Mouse (Mus musculus) midbrain, postnatal 0 days (tissue): Measurements from ENCODE around the gene Taf6l. TPM values are rescaled to one million over a fixed set of nuclear protein-coding genes. Genes with fewer than 3 reads are reported as not detected.
"Not testable (repeated sequence)": the region's sequence is repeated elsewhere in the genome, so short reads cannot be mapped to it uniquely, and the experiment has no call there.

Experiments used
- ATAC-seq: fragments of 200-750 bp; cut with Nextera tagmentation; 2 replicates; pipeline ENCODE4 v1.8.0; 2017; ENCODE audit warnings: moderate number of reproducible peaks, mild to moderate bottlenecking, moderate TSS enrichment, moderate library complexity; ENCODE audit not compliant: low FRiP score
- DNase-seq: peaks from one replicate; pipeline ENCODE4 v3.0.0-alpha.2; 2015; ENCODE audit warnings: low spot score
- H3K27ac ChIP-seq: fragments of 300-500 bp; sonication (generic); 2 replicates; pipeline ENCODE4 v1.5.1; 2014; ENCODE audit warnings: low read depth, mild to moderate bottlenecking, low read length, mixed read lengths
- H3K27me3 ChIP-seq: fragments of 300-500 bp; sonication (generic); 2 replicates; pipeline ENCODE4 v1.6.1; 2014; ENCODE audit warnings: low read length, control low read depth, mixed read lengths; ENCODE audit not compliant: insufficient read depth
- H3K36me3 ChIP-seq: fragments of 300-500 bp; sonication (generic); 2 replicates; pipeline ENCODE4 v1.6.1; 2014; ENCODE audit warnings: low read length, control low read depth, mixed read lengths; ENCODE audit not compliant: insufficient read depth
- H3K4me1 ChIP-seq: fragments of 300-500 bp; sonication (generic); 2 replicates; pipeline ENCODE4 v1.6.1; 2014; ENCODE audit warnings: mild to moderate bottlenecking, control low read depth, antibody characterized with exemption, low read length, mixed read lengths; ENCODE audit not compliant: insufficient read depth
- H3K4me2 ChIP-seq: fragments of 300-500 bp; sonication (generic); 2 replicates; pipeline ENCODE4 v1.6.1; 2014; ENCODE audit warnings: low read depth, mild to moderate bottlenecking, low read length, mixed read lengths; ENCODE audit not compliant: poor library complexity, severe bottlenecking
- H3K4me3 ChIP-seq: fragments of 300-500 bp; sonication (generic); 2 replicates; pipeline ENCODE4 v1.5.1; 2014; ENCODE audit warnings: low read depth, mild to moderate bottlenecking, low read length, moderate library complexity
- H3K9ac ChIP-seq: fragments of 300-500 bp; sonication (generic); replicated peaks from 2 replicates; pipeline ENCODE4 v1.6.1; 2014; ENCODE audit warnings: mild to moderate bottlenecking, low read length, moderate library complexity, mixed read lengths; ENCODE audit not compliant: poor library complexity, severe bottlenecking
- H3K9me3 ChIP-seq: fragments of 300-500 bp; sonication (generic); 2 replicates; pipeline ENCODE4 v1.6.1; 2016; ENCODE audit warnings: low read length, control low read depth
- CTCF ChIP-seq: IDR thresholded peaks from 2 replicates; pipeline ENCODE4 v1.5.1; 2016; ENCODE audit warnings: antibody characterized with exemption, mild to moderate bottlenecking
- WGBS: fragments of 180-500 bp; shearing (Covaris S2); extraction: QIAGEN DNeasy Blood & Tissue Kit; methylation state at CpG from one replicate; pipeline ENCODE4 v1.1.7; 2014; 5-methylcytosine and 5-hydroxymethylcytosine counted together
- polyA plus RNA-seq: library from polyadenylated mRNA; unstranded; fragments of >200 nt; fragmentation: Nextera tagmentation; extraction: Ambion mirVana; gene quantifications from 2 replicates; pipeline ENCODE4 v1.2.1, GENCODE M21; 2015
- total RNA-seq: library from RNA; depleted of rRNA; stranded (reverse); fragments of >200 nt; gene quantifications from 2 replicates; pipeline ENCODE4 v1.2.3, GENCODE M21; 2014

The Taf6l gene
- total and polyA plus RNA-seq, 2 experiments from 2014 or later: 26.4 to 38.7 TPM

GRCm38 (mm10) chr19:8739646-8740045 lies 46.6 kb downstream of the Taf6l start:
- no peak for DNase-seq
- peaks cover 26% of the 10 kb centered on the region for H3K36me3 ChIP-seq
- H3K9ac ChIP-seq: no peak overlapping the region
- 98% methylated on average over 6 of the region's 6 CpGs for WGBS
- H3K4me2 ChIP-seq: no peak overlapping the region
- H3K27ac ChIP-seq: no peak overlapping the region
- peaks cover 10% of the 10 kb centered on the region; the same call in 1 of the 2 replicates for H3K4me1 ChIP-seq
- H3K27me3 ChIP-seq: no peaks in the 10 kb centered on the region
- no peak overlapping the region for H3K4me3 ChIP-seq
- TF ChIP-seq CTCF: no peak
- no peak for ATAC-seq
- no peaks in the 10 kb centered on the region for H3K9me3 ChIP-seq

GRCm38 (mm10) chr19:8738911-8739310 lies 47.3 kb downstream of the Taf6l start:
- Histone ChIP-seq H3K4me1 (peaks cover 10% of the 10 kb centered on the region; the same call in 1 of the 2 replicates), H3K27me3 (no peaks in the 10 kb centered on the region), H3K4me3 (no peak overlapping the region), H3K36me3 (peaks cover 26% of the 10 kb centered on the region), H3K27ac (no peak overlapping the region), H3K9me3 (no peaks in the 10 kb centered on the region), H3K4me2 (no peak overlapping the region), H3K9ac (no peak overlapping the region)
- no peak for TF ChIP-seq CTCF
- WGBS: 93% methylated on average over 7 of the region's 7 CpGs
- ATAC-seq: no peak
- no peak for DNase-seq

GRCm38 (mm10) chr19:8736160-8736467 lies 50.1 kb downstream of the Taf6l start:
- H3K27ac ChIP-seq: peak overlapping the region; percentile 75
- no peak for TF ChIP-seq CTCF
- ATAC-seq: peak; percentile 36; the same call in 1 of the 2 replicates

GRCm38 (mm10) chr19:8735389-8736159 lies 50.6 kb downstream of the Taf6l start, which contains the start of gene Wdr74:
Gene Wdr74, plus strand, starts transcription at chr19:8735827.
- under 1% methylated on average over 32 of the region's 32 CpGs for WGBS
- DNase-seq (peak; percentile 96), ATAC-seq (peak; percentile 93)
- no peak for TF ChIP-seq CTCF
- peak within 1 kb of the TSS; percentile 75 for H3K27ac ChIP-seq
- no peaks in the 10 kb centered on the region; the same call in 1 of the 2 replicates for H3K4me1 ChIP-seq
- peak within 1 kb of the TSS; percentile 85 for H3K4me3 ChIP-seq
- H3K9ac ChIP-seq: peak within 1 kb of the TSS; percentile 75
- no peaks in the 10 kb centered on the region for H3K27me3 ChIP-seq
- H3K36me3 ChIP-seq: peaks cover 21% of the 10 kb centered on the region
- no peaks in the 10 kb centered on the region for H3K9me3 ChIP-seq
- H3K4me2 ChIP-seq: peak within 1 kb of the TSS; percentile 92

More at GRCm38 (mm10) chr19:8736160-8736467, 50.1 kb downstream of the Taf6l start:
- Histone ChIP-seq H3K9ac (peak overlapping the region; percentile 75), H3K27me3 (no peaks in the 10 kb centered on the region), H3K9me3 (no peaks in the 10 kb centered on the region), H3K4me1 (no peaks in the 10 kb centered on the region; the same call in 1 of the 2 replicates), H3K36me3 (peaks cover 21% of the 10 kb centered on the region), H3K4me2 (peak overlapping the region; percentile 92), H3K4me3 (peak overlapping the region; percentile 85)
- 3% methylated on average over 11 of the region's 11 CpGs for WGBS
- DNase-seq: no peak

GRCm38 (mm10) chr19:8734334-8734733 lies 51.9 kb downstream of the Taf6l start:
- no peak overlapping the region for H3K9ac ChIP-seq
- no peak for TF ChIP-seq CTCF
- H3K36me3 ChIP-seq: peaks cover 13% of the 10 kb centered on the region
- no peak for ATAC-seq
- H3K4me3 ChIP-seq: no peak overlapping the region
- no peaks in the 10 kb centered on the region for H3K9me3 ChIP-seq
- no peak overlapping the region for H3K4me2 ChIP-seq
- H3K27ac ChIP-seq: no peak overlapping the region
- WGBS: 65% methylated on average over 3 of the region's 3 CpGs
- no peak for DNase-seq
- H3K4me1 ChIP-seq: no peaks in the 10 kb centered on the region
- no peaks in the 10 kb centered on the region for H3K27me3 ChIP-seq

GRCm38 (mm10) chr19:8728335-8729099 lies 57.7 kb downstream of the Taf6l start:
- not testable (repeated sequence) for H3K9me3 ChIP-seq, H3K4me2 ChIP-seq, ATAC-seq, H3K9ac ChIP-seq, H3K4me3 ChIP-seq, DNase-seq, H3K4me1 ChIP-seq, H3K27ac ChIP-seq, H3K27me3 ChIP-seq
- H3K36me3 ChIP-seq: peaks cover 11% of the 10 kb centered on the region; the same call in 1 of the 2 replicates
- WGBS: 52% methylated on average over 3 of the region's 3 CpGs
